Mouse (Mus musculus): ENCODE results near the gene Gm45837. TPM values are rescaled to one million over a fixed set of nuclear protein-coding genes. Genes with fewer than 3 reads are reported as not detected.

Gene Gm45837
- polyA plus RNA-seq, 1 experiment from 2014 or later = 3.9 TPM

- Histone ChIP-seq H3K27me3 (replicated peaks; ENCODE audit: control insufficient read depth, insufficient read depth, low read length) (no peaks in the 10 kb centered on the region), H3K27ac (ENCODE audit: low read depth) (no peak overlapping the region), H3K9ac (ENCODE audit: low read length) (no peak overlapping the region), H3K4me3 (ENCODE audit: low read depth, low read length) (no peak overlapping the region), H3K36me3 (ENCODE audit: control insufficient read depth, insufficient read depth, low read length) (no peaks in the 10 kb centered on the region), H3K4me1 (replicated peaks; ENCODE audit: control insufficient read depth, insufficient read depth, low read length) (0 out of 2 replicates have a peak, but pooled peaks cover 3% of the 10 kb centered on the region), H3K9me3 (ENCODE audit: control insufficient read depth, low read length) (no peaks in the 10 kb centered on the region), H3K4me2 (ENCODE audit: low read length) (no peak overlapping the region)
- WGBS = 29% methylated on average over 4 of the region's 4 CpGs
- no peak for DNase-seq (ENCODE audit: low spot score)
- no peak for ATAC-seq (replicated peaks; ENCODE audit: low FRiP score, low TSS enrichment, low read depth)
These were observed 80.3 kb downstream of the Gm45837 start for GRCm38 (mm10) chr7:101490952-101491351.

GRCm38 (mm10) chr7:101498385-101498784, 87.7 kb downstream of the Gm45837 start:
- Histone ChIP-seq H3K27ac (ENCODE audit: low read depth) (no peak overlapping the region), H3K36me3 (ENCODE audit: control insufficient read depth, insufficient read depth, low read length) (no peaks in the 10 kb centered on the region), H3K27me3 (replicated peaks; ENCODE audit: control insufficient read depth, insufficient read depth, low read length) (peaks cover 11% of the 10 kb centered on the region), H3K4me1 (replicated peaks; ENCODE audit: control insufficient read depth, insufficient read depth, low read length) (no peaks in the 10 kb centered on the region), H3K4me3 (ENCODE audit: low read depth, low read length) (no peak overlapping the region), H3K4me2 (ENCODE audit: low read length) (no peak overlapping the region), H3K9ac (ENCODE audit: low read length) (no peak overlapping the region), H3K9me3 (ENCODE audit: control insufficient read depth, low read length) (no peaks in the 10 kb centered on the region)
- no peak for ATAC-seq (replicated peaks; ENCODE audit: low FRiP score, low TSS enrichment, low read depth)
- WGBS = 80% methylated on average over 3 of the region's 3 CpGs
- DNase-seq (ENCODE audit: low spot score) = no peak

- Histone ChIP-seq H3K36me3 (ENCODE audit: control insufficient read depth, insufficient read depth, low read length) (no peaks in the 10 kb centered on the region), H3K4me2 (ENCODE audit: low read length) (no peak overlapping the region), H3K4me3 (ENCODE audit: low read depth, low read length) (no peak overlapping the region), H3K9ac (ENCODE audit: low read length) (no peak overlapping the region), H3K27me3 (replicated peaks; ENCODE audit: control insufficient read depth, insufficient read depth, low read length) (peaks cover 18% of the 10 kb centered on the region), H3K9me3 (ENCODE audit: control insufficient read depth, low read length) (no peaks in the 10 kb centered on the region), H3K27ac (ENCODE audit: low read depth) (no peak overlapping the region), H3K4me1 (replicated peaks; ENCODE audit: control insufficient read depth, insufficient read depth, low read length) (no peaks in the 10 kb centered on the region)
- DNase-seq (ENCODE audit: low spot score) = no peak
- 36% methylated on average over 10 of the region's 10 CpGs for WGBS
- ATAC-seq (replicated peaks; ENCODE audit: low FRiP score, low TSS enrichment, low read depth) = no peak
These were observed 88.6 kb downstream of the Gm45837 start for GRCm38 (mm10) chr7:101499251-101499650.

GRCm38 (mm10) chr7:101499701-101500100, 89.0 kb downstream of the Gm45837 start:
- H3K9ac ChIP-seq (ENCODE audit: low read length) = no peak overlapping the region
- DNase-seq (ENCODE audit: low spot score) (no peak), ATAC-seq (replicated peaks; ENCODE audit: low FRiP score, low TSS enrichment, low read depth) (no peak)
- no peaks in the 10 kb centered on the region for H3K36me3 ChIP-seq (ENCODE audit: control insufficient read depth, insufficient read depth, low read length)
- H3K4me2 ChIP-seq (ENCODE audit: low read length) = no peak overlapping the region
- H3K4me3 ChIP-seq (ENCODE audit: low read depth, low read length) = no peak overlapping the region
- WGBS = 75% methylated on average over 9 of the region's 9 CpGs
- peaks cover 19% of the 10 kb centered on the region for H3K27me3 ChIP-seq (replicated peaks; ENCODE audit: control insufficient read depth, insufficient read depth, low read length)
- no peak overlapping the region for H3K27ac ChIP-seq (ENCODE audit: low read depth)
- H3K4me1 ChIP-seq (replicated peaks; ENCODE audit: control insufficient read depth, insufficient read depth, low read length) = no peaks in the 10 kb centered on the region
- H3K9me3 ChIP-seq (ENCODE audit: control insufficient read depth, low read length) = no peaks in the 10 kb centered on the region

- 75% methylated on average over 6 of the region's 6 CpGs for WGBS
- no peak for ATAC-seq (replicated peaks; ENCODE audit: low FRiP score, low TSS enrichment, low read depth)
- H3K9me3 ChIP-seq (ENCODE audit: control insufficient read depth, low read length) = no peaks in the 10 kb centered on the region
- H3K27ac ChIP-seq (ENCODE audit: low read depth) = no peak overlapping the region
- H3K9ac ChIP-seq (ENCODE audit: low read length) = no peak overlapping the region
- H3K36me3 ChIP-seq (ENCODE audit: control insufficient read depth, insufficient read depth, low read length) = no peaks in the 10 kb centered on the region
- H3K4me2 ChIP-seq (ENCODE audit: low read length) = no peak overlapping the region
- H3K4me3 ChIP-seq (ENCODE audit: low read depth, low read length) = no peak overlapping the region
- DNase-seq (ENCODE audit: low spot score) = no peak
- H3K4me1 ChIP-seq (replicated peaks; ENCODE audit: control insufficient read depth, insufficient read depth, low read length) = no peaks in the 10 kb centered on the region
- H3K27me3 ChIP-seq (replicated peaks; ENCODE audit: control insufficient read depth, insufficient read depth, low read length) = peaks cover 24% of the 10 kb centered on the region
These were observed 90.5 kb downstream of the Gm45837 start for GRCm38 (mm10) chr7:101501236-101501635.

GRCm38 (mm10) chr7:101501675-101502074, 91.0 kb downstream of the Gm45837 start:
- Histone ChIP-seq H3K4me1 (replicated peaks; ENCODE audit: control insufficient read depth, insufficient read depth, low read length) (no peaks in the 10 kb centered on the region), H3K4me2 (ENCODE audit: low read length) (no peak overlapping the region), H3K4me3 (ENCODE audit: low read depth, low read length) (no peak overlapping the region), H3K27ac (ENCODE audit: low read depth) (no peak overlapping the region), H3K9ac (ENCODE audit: low read length) (no peak overlapping the region), H3K36me3 (ENCODE audit: control insufficient read depth, insufficient read depth, low read length) (no peaks in the 10 kb centered on the region), H3K9me3 (ENCODE audit: control insufficient read depth, low read length) (no peaks in the 10 kb centered on the region), H3K27me3 (replicated peaks; ENCODE audit: control insufficient read depth, insufficient read depth, low read length) (peaks cover 24% of the 10 kb centered on the region)
- no peak for DNase-seq (ENCODE audit: low spot score)
- WGBS = 66% methylated on average over 6 of the region's 6 CpGs
- no peak for ATAC-seq (replicated peaks; ENCODE audit: low FRiP score, low TSS enrichment, low read depth)

- H3K36me3 ChIP-seq (ENCODE audit: control insufficient read depth, insufficient read depth, low read length) = no peaks in the 10 kb centered on the region
- H3K27me3 ChIP-seq (replicated peaks; ENCODE audit: control insufficient read depth, insufficient read depth, low read length) = peaks cover 16% of the 10 kb centered on the region
- DNase-seq (ENCODE audit: low spot score) (peak; percentile 77), ATAC-seq (replicated peaks; ENCODE audit: low FRiP score, low TSS enrichment, low read depth) (0 out of 2 replicates have a peak, but pooled peaks have one; percentile 48)
- 23% methylated on average over 8 of the region's 8 CpGs for WGBS
- no peaks in the 10 kb centered on the region for H3K9me3 ChIP-seq (ENCODE audit: control insufficient read depth, low read length)
- no peaks in the 10 kb centered on the region for H3K4me1 ChIP-seq (replicated peaks; ENCODE audit: control insufficient read depth, insufficient read depth, low read length)
- no peak overlapping the region for H3K4me2 ChIP-seq (ENCODE audit: low read length)
- no peak overlapping the region for H3K4me3 ChIP-seq (ENCODE audit: low read depth, low read length)
- no peak overlapping the region for H3K27ac ChIP-seq (ENCODE audit: low read depth)
- no peak overlapping the region for H3K9ac ChIP-seq (ENCODE audit: low read length)
These were observed 92.7 kb downstream of the Gm45837 start for GRCm38 (mm10) chr7:101503351-101503750.

GRCm38 (mm10) chr7:101503803-101504202, 93.1 kb downstream of the Gm45837 start:
- Histone ChIP-seq H3K4me2 (ENCODE audit: low read length) (no peak overlapping the region), H3K9ac (ENCODE audit: low read length) (no peak overlapping the region), H3K4me1 (replicated peaks; ENCODE audit: control insufficient read depth, insufficient read depth, low read length) (no peaks in the 10 kb centered on the region), H3K27me3 (replicated peaks; ENCODE audit: control insufficient read depth, insufficient read depth, low read length) (peaks cover 16% of the 10 kb centered on the region), H3K36me3 (ENCODE audit: control insufficient read depth, insufficient read depth, low read length) (no peaks in the 10 kb centered on the region), H3K4me3 (ENCODE audit: low read depth, low read length) (no peak overlapping the region), H3K27ac (ENCODE audit: low read depth) (no peak overlapping the region), H3K9me3 (ENCODE audit: control insufficient read depth, low read length) (no peaks in the 10 kb centered on the region)
- WGBS = 24% methylated on average over 7 of the region's 7 CpGs
- ATAC-seq (replicated peaks; ENCODE audit: low FRiP score, low TSS enrichment, low read depth) (0 out of 2 replicates have a peak, but pooled peaks have one; percentile 9), DNase-seq (ENCODE audit: low spot score) (no peak)

- Histone ChIP-seq H3K4me2 (ENCODE audit: low read length) (peak overlapping the region; percentile 48), H3K36me3 (ENCODE audit: control insufficient read depth, insufficient read depth, low read length) (no peaks in the 10 kb centered on the region), H3K9me3 (ENCODE audit: control insufficient read depth, low read length) (no peaks in the 10 kb centered on the region), H3K4me1 (replicated peaks; ENCODE audit: control insufficient read depth, insufficient read depth, low read length) (no peaks in the 10 kb centered on the region), H3K27ac (ENCODE audit: low read depth) (no peak overlapping the region), H3K27me3 (replicated peaks; ENCODE audit: control insufficient read depth, insufficient read depth, low read length) (peaks cover 16% of the 10 kb centered on the region), H3K9ac (ENCODE audit: low read length) (no peak overlapping the region), H3K4me3 (ENCODE audit: low read depth, low read length) (peak overlapping the region; percentile 20)
- DNase-seq (ENCODE audit: low spot score) (peak; percentile 65), ATAC-seq (replicated peaks; ENCODE audit: low FRiP score, low TSS enrichment, low read depth) (peak; percentile 51; the same call in 1 of the 2 replicates)
- 9% methylated on average over 24 of the region's 24 CpGs for WGBS
These were observed 93.8 kb downstream of the Gm45837 start for GRCm38 (mm10) chr7:101504507-101504906.
